Mouse (Mus musculus) cortical plate, adult 2 months (tissue): ENCODE data around the gene Gas2l1. TPM values are rescaled to one million over a fixed set of nuclear protein-coding genes. Genes with fewer than 3 reads are reported as not detected.

ENCODE experiments used
- H3K27ac ChIP-seq: fragments of 200-500 bp; 2 replicates; pipeline ENCODE4 v1.5.1; 2012; ENCODE audit warnings: low read length, control low read depth, inconsistent platforms; ENCODE audit not compliant: insufficient read depth
- H3K4me1 ChIP-seq: fragments of 200-500 bp; 2 replicates; pipeline ENCODE4 v1.6.1; 2011; ENCODE audit warnings: low read length; ENCODE audit not compliant: control insufficient read depth, insufficient read depth
- H3K4me3 ChIP-seq: fragments of 200-500 bp; 2 replicates; pipeline ENCODE4 v1.5.1; 2011; ENCODE audit warnings: mild to moderate bottlenecking, low read length, control low read depth; ENCODE audit not compliant: insufficient read depth
- CTCF ChIP-seq: fragments of 200-500 bp; IDR thresholded peaks from 2 replicates; pipeline ENCODE4 v1.5.1; 2011; ENCODE audit warnings: mild to moderate bottlenecking, control low read depth, low read length; ENCODE audit not compliant: insufficient read depth; ENCODE audit errors: extremely low read depth
- POLR2A ChIP-seq: fragments of 200-500 bp; IDR thresholded peaks from 2 replicates; pipeline ENCODE4 v1.6.1; 2011; ENCODE audit warnings: mild to moderate bottlenecking, low read length, control low read depth; ENCODE audit not compliant: insufficient read depth; ENCODE audit errors: extremely low read depth
- polyA plus RNA-seq: library from polyadenylated mRNA; depleted of rRNA; stranded (reverse); fragments of >200 nt; gene quantifications from 2 replicates; pipeline ENCODE4 v1.2.3, GENCODE M21; 2012

Gene Gas2l1
- polyA plus RNA-seq, 1 experiment, result 91.6 TPM

GRCm38 (mm10) chr11:5035421-5035820 lies 29.7 kb downstream of the Gas2l1 start:
- H3K4me1 ChIP-seq, result peaks cover 2% of the 10 kb centered on the region; the same call in 1 of the 2 replicates
- TF ChIP-seq POLR2A (no peak), CTCF (no peak)
- no peak overlapping the region for H3K4me3 ChIP-seq
- H3K27ac ChIP-seq, result no peak overlapping the region

- no peak overlapping the region for H3K27ac ChIP-seq
- TF ChIP-seq CTCF, result no peak
- no peak for TF ChIP-seq POLR2A
- H3K4me3 ChIP-seq, result no peak overlapping the region
- H3K4me1 ChIP-seq, result peaks cover 2% of the 10 kb centered on the region; the same call in 1 of the 2 replicates
Measured at GRCm38 (mm10) chr11:5033136-5033535, 32.0 kb downstream of the Gas2l1 start.

- H3K4me3 ChIP-seq, result no peak overlapping the region
- H3K27ac ChIP-seq, result no peak overlapping the region
- H3K4me1 ChIP-seq, result peaks cover 5% of the 10 kb centered on the region
- TF ChIP-seq POLR2A, result no peak
- TF ChIP-seq CTCF, result no peak
Measured at GRCm38 (mm10) chr11:5032706-5033105, 32.4 kb downstream of the Gas2l1 start.

GRCm38 (mm10) chr11:5028228-5028627 lies 36.9 kb downstream of the Gas2l1 start:
- no peak overlapping the region for H3K4me3 ChIP-seq
- H3K27ac ChIP-seq, result no peak overlapping the region
- TF ChIP-seq POLR2A (no peak), CTCF (no peak)
- H3K4me1 ChIP-seq, result peaks cover 3% of the 10 kb centered on the region

- peaks cover 3% of the 10 kb centered on the region for H3K4me1 ChIP-seq
- TF ChIP-seq POLR2A, result no peak
- no peak for TF ChIP-seq CTCF
- no peak overlapping the region for H3K4me3 ChIP-seq
- no peak overlapping the region for H3K27ac ChIP-seq
Measured at GRCm38 (mm10) chr11:5025108-5025507, 40.0 kb downstream of the Gas2l1 start.

- TF ChIP-seq POLR2A (no peak), CTCF (peak; percentile 50)
- H3K27ac ChIP-seq, result no peak overlapping the region
- H3K4me3 ChIP-seq, result no peak overlapping the region
- no peaks in the 10 kb centered on the region for H3K4me1 ChIP-seq
Measured at GRCm38 (mm10) chr11:5017506-5017905, 47.6 kb downstream of the Gas2l1 start.

GRCm38 (mm10) chr11:5016286-5016685 lies 48.8 kb downstream of the Gas2l1 start:
- Histone ChIP-seq H3K4me3 (no peak overlapping the region), H3K4me1 (no peaks in the 10 kb centered on the region), H3K27ac (no peak overlapping the region)
- TF ChIP-seq POLR2A, result no peak
- no peak for TF ChIP-seq CTCF

GRCm38 (mm10) chr11:5015720-5016119 lies 49.4 kb downstream of the Gas2l1 start:
- Histone ChIP-seq H3K4me3 (no peak overlapping the region), H3K27ac (no peak overlapping the region), H3K4me1 (no peaks in the 10 kb centered on the region)
- TF ChIP-seq CTCF (peak; percentile 77), POLR2A (no peak)

GRCm38 (mm10) chr11:5012213-5012715 lies 52.9 kb downstream of the Gas2l1 start:
- H3K27ac ChIP-seq, result no peak overlapping the region
- H3K4me3 ChIP-seq, result no peak overlapping the region

GRCm38 (mm10) chr11:5011480-5011879 lies 53.6 kb downstream of the Gas2l1 start:
- no peak for TF ChIP-seq CTCF
- no peak for TF ChIP-seq POLR2A
- peaks cover 2% of the 10 kb centered on the region for H3K4me1 ChIP-seq
- H3K4me3 ChIP-seq, result no peak overlapping the region
- H3K27ac ChIP-seq, result no peak overlapping the region

More at GRCm38 (mm10) chr11:5012213-5012715, 52.9 kb downstream of the Gas2l1 start:
- TF ChIP-seq POLR2A, result no peak
- TF ChIP-seq CTCF, result no peak
- H3K4me1 ChIP-seq, result peaks cover 2% of the 10 kb centered on the region
